Mouse (Mus musculus) layer of hippocampus, adult 9-11 months (tissue): ENCODE results near the gene Ndufaf2.

Experiments
- DNase-seq: peaks from one replicate; pipeline ENCODE4 v3.0.0; 2022

The Ndufaf2 gene

GRCm38 (mm10) chr13:108017349-108017748 is 141.1 kb downstream of the Ndufaf2 start:
- no peak for DNase-seq

GRCm38 (mm10) chr13:108015166-108015565 is 143.3 kb downstream of the Ndufaf2 start:
- DNase-seq: no peak

GRCm38 (mm10) chr13:108013839-108014238 is 144.6 kb downstream of the Ndufaf2 start:
- DNase-seq: no peak

GRCm38 (mm10) chr13:108013110-108013509 is 145.3 kb downstream of the Ndufaf2 start:
- DNase-seq: no peak

- DNase-seq: no peak
Measured at GRCm38 (mm10) chr13:108007861-108008260, 150.6 kb downstream of the Ndufaf2 start.

- DNase-seq: no peak
Measured at GRCm38 (mm10) chr13:107996301-107996700, 162.1 kb downstream of the Ndufaf2 start.

GRCm38 (mm10) chr13:107995211-107995610 is 163.2 kb downstream of the Ndufaf2 start:
- DNase-seq: no peak

- DNase-seq: no peak
Measured at GRCm38 (mm10) chr13:107992573-107992972, 165.8 kb downstream of the Ndufaf2 start.

- DNase-seq: no peak
Measured at GRCm38 (mm10) chr13:107984641-107985040, 173.8 kb downstream of the Ndufaf2 start.

- no peak for DNase-seq
Measured at GRCm38 (mm10) chr13:107984186-107984585, 174.2 kb downstream of the Ndufaf2 start.

- no peak for DNase-seq
Measured at GRCm38 (mm10) chr13:107983231-107983847, 175.1 kb downstream of the Ndufaf2 start.

- no peak for DNase-seq
Measured at GRCm38 (mm10) chr13:107979461-107979860, 179.0 kb downstream of the Ndufaf2 start.

GRCm38 (mm10) chr13:107976886-107977656 is 181.4 kb downstream of the Ndufaf2 start:
- DNase-seq: no peak

GRCm38 (mm10) chr13:107972451-107972850 is 186.0 kb downstream of the Ndufaf2 start:
- DNase-seq: no peak

GRCm38 (mm10) chr13:107971868-107972267 is 186.6 kb downstream of the Ndufaf2 start:
- DNase-seq: no peak

- DNase-seq: no peak
Measured at GRCm38 (mm10) chr13:107970422-107971142, 187.8 kb downstream of the Ndufaf2 start.

- peak; percentile 85 for DNase-seq
Measured at GRCm38 (mm10) chr13:107969961-107970391, 188.4 kb downstream of the Ndufaf2 start.

GRCm38 (mm10) chr13:107964616-107965015 is 193.8 kb downstream of the Ndufaf2 start:
- no peak for DNase-seq

- no peak for DNase-seq
Measured at GRCm38 (mm10) chr13:107963471-107963870, 195.0 kb downstream of the Ndufaf2 start.

- no peak for DNase-seq
Measured at GRCm38 (mm10) chr13:107962741-107963140, 195.7 kb downstream of the Ndufaf2 start.

GRCm38 (mm10) chr13:107961972-107962371 is 196.5 kb downstream of the Ndufaf2 start:
- DNase-seq: no peak

- DNase-seq: no peak
Measured at GRCm38 (mm10) chr13:107961501-107961900, 196.9 kb downstream of the Ndufaf2 start.

- DNase-seq: no peak
Measured at GRCm38 (mm10) chr13:107960549-107960948, 197.9 kb downstream of the Ndufaf2 start.

GRCm38 (mm10) chr13:107959891-107960290 is 198.5 kb downstream of the Ndufaf2 start:
- DNase-seq: no peak
